Mouse (Mus musculus) midbrain, embryonic 12.5 days (tissue): ENCODE results near the gene Ptar1. TPM values are rescaled to one million over a fixed set of nuclear protein-coding genes. Genes with fewer than 3 reads are reported as not detected.
A peak's percentile ranks its signal among the peaks of the same experiment; 100 is the strongest.

ENCODE experiments used
- ATAC-seq: fragments of 200-750 bp; cut with Nextera tagmentation; 2 replicates; pipeline ENCODE4 v1.8.0; 2017; ENCODE audit warnings: low read depth, moderate TSS enrichment, moderate library complexity; ENCODE audit not compliant: low FRiP score
- H3K27ac ChIP-seq: fragments of 300-500 bp; sonication (generic); replicated peaks from 2 replicates; pipeline ENCODE4 v1.5.1; 2016; ENCODE audit warnings: mild to moderate bottlenecking
- H3K27me3 ChIP-seq: fragments of 300-500 bp; sonication (generic); 2 replicates; pipeline ENCODE4 v1.6.1; 2016; ENCODE audit warnings: mild to moderate bottlenecking
- H3K36me3 ChIP-seq: fragments of 300-500 bp; sonication (generic); 2 replicates; pipeline ENCODE4 v1.6.1; 2016
- H3K4me1 ChIP-seq: fragments of 300-500 bp; sonication (generic); 2 replicates; pipeline ENCODE4 v1.6.1; 2016
- H3K4me2 ChIP-seq: fragments of 300-500 bp; sonication (generic); replicated peaks from 2 replicates; pipeline ENCODE4 v1.6.1; 2016; ENCODE audit warnings: mild to moderate bottlenecking, moderate library complexity
- H3K4me3 ChIP-seq: fragments of 300-500 bp; sonication (generic); 2 replicates; pipeline ENCODE4 v1.5.1; 2016; ENCODE audit warnings: mild to moderate bottlenecking
- H3K9ac ChIP-seq: fragments of 300-500 bp; sonication (generic); replicated peaks from 2 replicates; pipeline ENCODE4 v1.6.1; 2016; ENCODE audit warnings: mild to moderate bottlenecking, moderate library complexity
- H3K9me3 ChIP-seq: fragments of 300-500 bp; sonication (generic); 2 replicates; pipeline ENCODE4 v1.6.1; 2016; ENCODE audit warnings: mild to moderate bottlenecking
- WGBS: fragments of 180-500 bp; shearing (Covaris S2); methylation state at CpG from one replicate; pipeline ENCODE4 v1.1.7; 2016; 5-methylcytosine and 5-hydroxymethylcytosine counted together
- polyA plus RNA-seq: library from polyadenylated mRNA; unstranded; fragments of >200 nt; fragmentation: Nextera tagmentation; extraction: Ambion mirVana; gene quantifications from 2 replicates; pipeline ENCODE4 v1.2.1, GENCODE M21; 2016

Ptar1 gene
- polyA plus RNA-seq, 1 experiment from 2014 or later: 8.7 TPM

DNA sequence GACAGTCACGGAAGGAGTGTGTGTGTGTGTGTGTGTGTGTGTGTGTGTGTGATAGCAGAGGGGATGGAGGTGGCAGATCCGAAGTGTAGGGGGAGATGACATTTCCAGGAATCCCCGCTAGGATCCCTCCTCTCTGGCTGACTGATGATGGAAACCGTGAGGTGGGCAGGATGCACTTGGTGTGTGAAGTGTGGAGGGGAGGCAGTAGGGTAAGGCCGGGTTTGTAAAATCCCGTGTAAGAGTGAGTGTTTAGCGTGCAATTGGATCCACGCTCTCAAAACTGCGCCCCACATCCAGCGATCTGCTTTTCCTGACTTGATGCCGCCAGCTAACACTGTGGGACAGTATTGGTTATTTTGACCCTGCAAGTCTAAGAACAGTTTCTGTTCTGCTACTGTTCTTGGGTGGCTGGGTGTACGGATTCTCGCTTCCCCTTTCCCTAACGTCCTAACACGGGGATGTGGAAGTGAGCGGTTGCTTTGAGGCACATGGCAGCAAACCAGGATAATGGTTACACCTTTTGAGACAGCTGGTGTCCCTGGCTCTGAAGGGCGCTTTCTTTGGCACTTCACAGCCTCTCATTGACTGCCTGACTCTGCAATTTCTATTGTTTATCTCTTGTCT lies 72.2 kb downstream of the Ptar1 start:
- H3K27me3 ChIP-seq: peaks cover 24% of the 10 kb centered on the region
- WGBS: 2% methylated on average over 17 of the region's 17 CpGs
- H3K27ac ChIP-seq: peak overlapping the region; percentile 94
- peak overlapping the region; percentile 67 for H3K4me3 ChIP-seq
- peak overlapping the region; percentile 74 for H3K4me2 ChIP-seq
- H3K9ac ChIP-seq: peak overlapping the region; percentile 74
- H3K9me3 ChIP-seq: no peaks in the 10 kb centered on the region
- ATAC-seq: peak; percentile 32; the same call in 1 of the 2 replicates
- no peaks in the 10 kb centered on the region for H3K36me3 ChIP-seq
- H3K4me1 ChIP-seq: peaks cover 17% of the 10 kb centered on the region

GRCm38 (mm10) chr19:23763371-23763770 lies 76.1 kb downstream of the Ptar1 start:
- H3K9me3 ChIP-seq: no peaks in the 10 kb centered on the region
- no peak overlapping the region for H3K4me2 ChIP-seq
- H3K36me3 ChIP-seq: no peaks in the 10 kb centered on the region
- H3K9ac ChIP-seq: no peak overlapping the region
- H3K27ac ChIP-seq: no peak overlapping the region
- ATAC-seq: no peak
- WGBS: 93% methylated on average over 6 of the region's 6 CpGs
- no peak overlapping the region for H3K4me3 ChIP-seq
- peaks cover 28% of the 10 kb centered on the region for H3K27me3 ChIP-seq
- H3K4me1 ChIP-seq: peaks cover 13% of the 10 kb centered on the region

DNA sequence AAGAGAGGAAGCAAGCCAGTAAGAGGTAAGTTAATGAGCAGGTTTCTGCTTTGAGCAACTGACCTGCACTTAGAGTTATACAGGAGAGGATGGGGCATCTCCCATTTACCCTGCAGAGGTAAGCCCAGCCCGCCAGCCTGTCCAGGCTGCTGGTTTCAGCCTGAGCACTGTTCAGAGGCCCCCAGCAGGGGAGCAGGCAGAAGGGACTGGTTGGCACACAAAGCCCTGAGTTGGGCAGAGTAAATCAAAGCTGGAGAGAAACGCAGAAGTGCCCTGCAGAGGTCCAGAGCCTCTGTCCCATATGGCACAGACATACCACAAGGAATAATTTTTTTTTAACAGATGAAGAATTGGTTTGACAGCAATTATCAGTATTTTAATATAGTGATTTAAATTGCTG lies 76.8 kb downstream of the Ptar1 start:
- no peaks in the 10 kb centered on the region for H3K9me3 ChIP-seq
- no peaks in the 10 kb centered on the region for H3K36me3 ChIP-seq
- H3K9ac ChIP-seq: no peak overlapping the region
- WGBS: 47% methylated on average over 2 of the region's 2 CpGs
- H3K27me3 ChIP-seq: peaks cover 28% of the 10 kb centered on the region
- H3K4me2 ChIP-seq: no peak overlapping the region
- peaks cover 13% of the 10 kb centered on the region for H3K4me1 ChIP-seq
- ATAC-seq: no peak
- H3K27ac ChIP-seq: no peak overlapping the region
- H3K4me3 ChIP-seq: no peak overlapping the region

DNA sequence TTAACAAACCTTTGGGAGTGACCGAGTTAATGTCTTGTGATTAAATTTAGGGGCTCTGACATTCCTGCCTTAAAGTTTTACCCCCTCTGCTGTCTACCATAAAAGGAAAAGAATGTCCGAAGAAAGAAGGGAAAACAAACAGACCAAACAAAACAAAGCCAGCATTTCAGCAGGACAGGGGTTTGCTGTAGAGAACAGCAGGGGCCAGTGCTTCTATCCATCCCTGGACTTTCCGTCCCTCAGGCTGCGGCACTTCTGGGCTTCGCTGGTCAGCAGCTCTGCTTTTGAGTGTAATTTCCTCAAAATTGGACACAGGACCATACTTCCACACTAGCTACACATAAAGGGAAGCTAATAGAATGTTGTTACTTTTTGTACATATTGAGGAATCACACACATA lies 81.6 kb downstream of the Ptar1 start:
- 39% methylated on average over 5 of the region's 5 CpGs for WGBS
- no peak overlapping the region for H3K4me3 ChIP-seq
- H3K9me3 ChIP-seq: no peaks in the 10 kb centered on the region
- H3K9ac ChIP-seq: no peak overlapping the region
- peaks cover 9% of the 10 kb centered on the region; the same call in 1 of the 2 replicates for H3K27me3 ChIP-seq
- H3K4me2 ChIP-seq: no peak overlapping the region
- no peak overlapping the region for H3K27ac ChIP-seq
- no peak for ATAC-seq
- no peaks in the 10 kb centered on the region for H3K36me3 ChIP-seq
- H3K4me1 ChIP-seq: peaks cover 17% of the 10 kb centered on the region

DNA sequence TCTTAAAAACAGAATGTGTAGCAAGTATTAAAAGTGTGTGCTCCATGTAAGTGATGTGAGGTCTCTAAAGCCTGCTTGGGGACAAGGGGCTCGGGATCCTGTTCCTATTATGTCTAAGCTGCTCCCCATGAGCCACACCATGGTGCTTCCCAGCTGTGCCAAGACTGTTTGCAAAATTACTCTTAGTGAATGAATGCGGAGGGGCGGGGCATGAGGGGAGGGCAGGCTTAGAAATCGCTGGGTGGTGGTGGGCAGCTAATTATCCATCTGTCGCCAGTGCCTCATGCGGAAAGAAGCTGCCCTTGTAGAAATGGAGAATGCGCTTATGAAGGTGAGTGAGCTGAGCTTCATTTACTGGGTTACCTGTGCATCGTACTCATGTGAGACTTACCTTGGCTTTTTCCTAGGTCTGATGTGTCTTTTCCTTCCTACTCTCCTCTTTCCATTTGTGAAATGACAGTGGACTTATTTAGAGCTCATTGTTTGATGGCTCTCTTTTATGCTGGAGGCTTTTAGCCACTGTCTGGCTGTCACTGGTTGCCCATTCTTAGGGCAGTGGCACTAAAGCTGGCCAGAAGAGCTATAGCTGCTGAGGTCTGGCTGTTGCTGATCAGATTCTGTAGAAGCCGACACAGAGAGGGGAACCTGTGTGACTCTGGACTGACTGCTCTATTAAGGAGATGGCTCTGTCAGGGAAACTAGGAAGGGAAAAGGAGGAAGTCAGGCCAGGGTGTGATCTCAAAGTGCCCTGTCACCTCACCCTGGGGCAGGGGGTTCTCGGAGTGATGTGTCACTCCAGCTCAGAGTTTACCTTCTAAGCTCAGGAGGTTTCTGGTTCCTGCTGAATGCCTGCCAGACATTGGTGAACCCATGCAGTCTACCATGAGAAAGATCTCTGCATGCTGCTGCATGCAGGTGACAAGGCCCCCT lies 83.5 kb downstream of the Ptar1 start:
- no peaks in the 10 kb centered on the region for H3K36me3 ChIP-seq

DNA sequence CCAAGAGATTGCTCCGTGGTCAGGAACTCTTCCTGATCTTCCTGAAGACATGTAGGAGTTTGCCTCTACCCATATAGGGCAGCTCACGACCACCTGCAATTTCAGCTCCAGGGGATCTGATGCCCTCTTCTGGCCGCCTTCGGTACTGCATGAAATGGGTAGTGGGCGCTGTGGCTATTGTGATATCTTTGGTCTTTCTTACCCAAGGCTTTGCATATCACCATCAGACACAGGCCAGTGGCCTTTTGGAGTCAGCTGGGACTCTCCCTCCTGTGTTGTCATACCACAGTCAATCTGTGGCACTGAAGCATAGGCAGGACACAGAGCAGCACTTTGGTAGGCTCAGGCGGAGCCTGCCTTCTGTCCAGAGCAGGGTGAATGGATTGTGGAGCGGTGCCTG lies 84.7 kb downstream of the Ptar1 start:
- WGBS: 68% methylated on average over 7 of the region's 7 CpGs
- no peaks in the 10 kb centered on the region for H3K36me3 ChIP-seq
- H3K4me3 ChIP-seq: no peak overlapping the region
- H3K4me2 ChIP-seq: no peak overlapping the region
- H3K9me3 ChIP-seq: no peaks in the 10 kb centered on the region
- ATAC-seq: no peak
- H3K27ac ChIP-seq: no peak overlapping the region
- peaks cover 20% of the 10 kb centered on the region for H3K4me1 ChIP-seq
- H3K27me3 ChIP-seq: peaks cover 9% of the 10 kb centered on the region; the same call in 1 of the 2 replicates
- H3K9ac ChIP-seq: no peak overlapping the region

More for the DNA sequence above, 83.5 kb downstream of the Ptar1 start:
- no peak overlapping the region for H3K9ac ChIP-seq
- ATAC-seq: peak; percentile 85
- peaks cover 20% of the 10 kb centered on the region for H3K4me1 ChIP-seq
- no peaks in the 10 kb centered on the region for H3K9me3 ChIP-seq
- peaks cover 9% of the 10 kb centered on the region; the same call in 1 of the 2 replicates for H3K27me3 ChIP-seq
- 40% methylated on average over 10 of the region's 10 CpGs for whole genome bisulfite sequencing
- no peak overlapping the region for H3K4me3 ChIP-seq
- peak overlapping the region; percentile 17; the same call in 1 of the 2 replicates for H3K4me2 ChIP-seq
- H3K27ac ChIP-seq: peak overlapping the region; percentile 35; the same call in 1 of the 2 replicates

- no peaks in the 10 kb centered on the region for H3K27me3 ChIP-seq
- no peak for ATAC-seq
- H3K9me3 ChIP-seq: no peaks in the 10 kb centered on the region
- no peaks in the 10 kb centered on the region for H3K36me3 ChIP-seq
- H3K9ac ChIP-seq: no peak overlapping the region
- H3K4me3 ChIP-seq: no peak overlapping the region
- H3K4me2 ChIP-seq: no peak overlapping the region
- peaks cover 14% of the 10 kb centered on the region for H3K4me1 ChIP-seq
- WGBS: 82% methylated on average over 6 of the region's 6 CpGs
- H3K27ac ChIP-seq: no peak overlapping the region
These were observed 88.1 kb downstream of the Ptar1 start for GRCm38 (mm10) chr19:23775356-23775755.

- H3K9me3 ChIP-seq: no peaks in the 10 kb centered on the region
- ATAC-seq: no peak
- no peaks in the 10 kb centered on the region for H3K27me3 ChIP-seq
- no peak overlapping the region for H3K4me3 ChIP-seq
- peaks cover 11% of the 10 kb centered on the region for H3K4me1 ChIP-seq
- no peaks in the 10 kb centered on the region for H3K36me3 ChIP-seq
- H3K27ac ChIP-seq: no peak overlapping the region
- H3K9ac ChIP-seq: no peak overlapping the region
- H3K4me2 ChIP-seq: no peak overlapping the region
These were observed 91.9 kb downstream of the Ptar1 start for GRCm38 (mm10) chr19:23779130-23779529.

DNA sequence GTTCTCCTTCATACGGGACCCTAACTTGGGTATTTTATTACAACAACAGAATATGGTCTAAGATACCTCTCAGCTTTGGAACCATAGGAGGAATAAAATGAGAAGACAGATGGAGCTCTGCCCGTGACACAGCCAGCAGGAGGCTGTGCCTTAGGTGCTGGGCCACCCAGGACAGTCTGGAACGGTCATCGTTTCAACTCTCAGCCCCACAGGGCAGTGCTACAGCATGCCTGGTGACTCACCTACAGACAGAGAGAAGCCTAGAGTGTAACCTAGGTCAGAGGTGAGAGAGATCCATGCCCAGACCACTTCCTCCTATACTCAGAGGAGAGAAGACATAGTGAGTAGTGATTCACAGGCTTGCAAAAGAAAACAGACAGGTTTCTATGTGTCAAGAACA lies 92.9 kb downstream of the Ptar1 start:
- H3K9ac ChIP-seq: no peak overlapping the region
- H3K4me3 ChIP-seq: no peak overlapping the region
- H3K27ac ChIP-seq: no peak overlapping the region
- no peaks in the 10 kb centered on the region for H3K9me3 ChIP-seq
- H3K27me3 ChIP-seq: no peaks in the 10 kb centered on the region
- H3K36me3 ChIP-seq: no peaks in the 10 kb centered on the region
- H3K4me1 ChIP-seq: peaks cover 10% of the 10 kb centered on the region
- ATAC-seq: no peak
- 91% methylated on average over 4 of the region's 4 CpGs for WGBS
- H3K4me2 ChIP-seq: no peak overlapping the region

Other genes with a start within 250 kb of the Ptar1 start
- 1.6 and 2.5 TPM in 2 replicates for gene Mamdc2, start 239.0 kb upstream of the Ptar1 start, polyA plus RNA-seq
- 0.54 TPM in 1 of 2 replicates, not detected in the other for gene 1700028P14Rik, start 34.6 kb upstream of the Ptar1 start, polyA plus RNA-seq
- gene Apba1, start 71.5 kb downstream of the Ptar1 start, polyA plus RNA-seq: 3.5 and 4.0 TPM in 2 replicates